Mouse (Mus musculus) gastrocnemius, adult 2 months (tissue): ENCODE measurements at regions not wholly inside any gene's neighbourhood (a gene's known extent, or its start where the extent isn't known, plus 50 kb on each side); places are given as distances from the start of the nearest gene placed in this dataset.

Experiments used
- DNase-seq: peaks from one replicate; pipeline ENCODE4 v3.0.0; 2022
- H3K27ac ChIP-seq: fragments of 200-600 bp; 2 replicates; pipeline ENCODE4 v1.8.1; 2022; ENCODE audit warnings: mild to moderate bottlenecking
- H3K4me3 ChIP-seq: fragments of 200-600 bp; 2 replicates; pipeline ENCODE4 v1.8.1; 2022; ENCODE audit warnings: mild to moderate bottlenecking, moderate library complexity
- CTCF ChIP-seq: fragments of 200-600 bp; IDR thresholded peaks from 2 replicates; pipeline ENCODE4 v1.8.1; 2022; ENCODE audit warnings: antibody characterized with exemption, mild to moderate bottlenecking, moderate library complexity
- intact Hi-C: fragments of 180-260 bp; cut with DNase I; formaldehyde crosslinking; loops from one replicate; pipeline ENCODE4 v1.15.1; 2025

DNA sequence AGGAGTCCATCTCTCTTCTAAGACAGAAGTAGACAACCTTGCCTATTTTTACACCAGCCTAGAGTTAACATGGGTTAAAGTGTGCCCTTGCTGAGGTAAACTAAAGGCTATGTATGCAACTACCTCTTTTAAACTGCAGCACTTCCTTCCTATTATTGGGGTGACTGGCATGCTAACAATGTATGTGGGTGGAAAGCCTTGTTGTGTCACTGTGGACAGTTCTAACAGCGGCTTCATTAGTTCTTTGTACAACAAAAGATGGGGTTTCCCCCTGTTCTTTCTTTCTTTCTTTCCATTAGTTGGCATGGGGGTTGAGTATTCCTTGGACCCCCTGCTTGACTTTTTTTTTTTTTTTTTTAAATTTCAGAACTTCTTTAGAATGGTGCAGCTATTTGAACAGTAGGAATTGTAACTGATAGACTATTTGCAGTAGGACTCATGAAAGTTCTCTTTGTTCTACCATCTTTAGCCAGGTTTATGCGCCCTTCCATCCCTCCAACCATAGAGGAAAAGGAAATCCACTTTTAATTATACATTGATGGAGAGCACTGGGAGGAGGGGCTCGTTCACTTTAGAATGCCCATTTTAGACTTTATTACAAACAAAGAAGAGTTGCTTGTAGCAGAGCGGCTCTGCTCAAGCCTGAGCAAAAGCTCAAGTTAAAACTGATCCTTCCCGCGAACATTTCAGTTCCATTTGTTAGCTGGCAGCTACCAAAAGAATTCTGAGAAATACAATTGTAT, 523.9 kb upstream of the Zic4 start:
- intact Hi-C loops: no loop called here
- Histone ChIP-seq H3K27ac (no peak overlapping the region), H3K4me3 (no peak overlapping the region)
- no peak for TF ChIP-seq CTCF
- no peak for DNase-seq

DNA sequence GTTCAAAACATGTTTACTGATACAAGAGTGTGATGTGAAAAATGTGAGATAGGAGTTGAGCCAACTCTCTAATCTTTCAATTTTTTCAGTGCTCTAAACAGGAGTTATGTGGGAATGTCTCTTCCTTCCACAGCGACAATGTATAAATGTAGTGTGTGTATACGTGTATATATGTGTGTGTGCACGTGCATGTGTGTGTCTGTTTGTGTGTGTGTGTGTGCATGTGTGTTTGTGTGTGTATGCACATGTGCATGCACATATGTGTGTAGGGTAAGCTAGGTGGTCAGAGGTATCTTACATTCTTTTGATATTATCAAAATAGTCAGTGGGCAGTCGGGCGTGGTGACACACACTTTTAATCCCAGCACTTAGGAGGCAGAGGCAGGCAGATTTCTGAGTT, 511.2 kb upstream of the Zic4 start:
- TF ChIP-seq CTCF: no peak
- intact Hi-C loops: no loop called here
- DNase-seq: no peak
- H3K4me3 ChIP-seq: no peak overlapping the region
- no peak overlapping the region for H3K27ac ChIP-seq

DNA sequence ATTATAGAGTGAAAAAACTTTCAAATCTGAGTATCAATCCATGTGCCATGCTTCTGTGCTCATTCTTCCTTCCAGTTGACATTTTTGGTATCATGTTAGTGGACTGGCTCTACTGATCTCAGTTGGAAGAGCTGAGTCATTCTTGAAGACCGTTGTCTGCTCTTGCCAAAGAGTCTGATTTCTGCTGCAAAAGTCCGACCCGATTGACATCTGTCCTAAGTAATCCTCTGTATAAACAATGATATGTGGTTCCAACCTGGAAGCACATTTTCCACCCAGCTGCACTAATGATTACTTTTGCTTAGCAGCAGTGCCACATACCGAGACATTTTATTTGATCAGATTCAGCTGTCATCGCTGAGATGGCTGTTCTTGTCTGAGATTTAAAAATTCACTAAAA, 490.6 kb upstream of the Zic4 start:
- intact Hi-C loops: no loop called here
- no peak for DNase-seq
- no peak overlapping the region for H3K4me3 ChIP-seq
- no peak for TF ChIP-seq CTCF
- H3K27ac ChIP-seq: no peak overlapping the region

DNA sequence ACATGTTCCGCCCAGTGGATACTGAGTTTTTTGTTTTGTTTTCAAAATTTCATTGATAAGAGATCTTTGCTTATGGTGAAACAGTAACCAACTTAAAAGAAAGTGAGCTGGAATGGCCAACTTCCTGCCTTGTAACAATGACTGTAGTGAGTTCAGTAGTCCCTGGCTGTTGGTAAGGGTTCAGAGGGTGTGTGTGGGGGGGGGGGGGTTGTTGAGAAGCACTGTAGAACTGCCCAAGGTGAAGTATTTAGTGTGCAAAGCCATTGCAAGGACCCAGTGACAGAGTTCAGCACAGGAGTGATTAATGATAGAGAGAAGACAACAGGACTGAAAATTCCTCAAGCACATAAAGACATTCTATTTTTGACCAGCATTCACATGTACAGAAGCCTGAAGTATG, 477.7 kb upstream of the Zic4 start:
- TF ChIP-seq CTCF: no peak
- Histone ChIP-seq H3K4me3 (no peak overlapping the region), H3K27ac (no peak overlapping the region)
- DNase-seq: no peak
- intact Hi-C loops: no loop called here

DNA sequence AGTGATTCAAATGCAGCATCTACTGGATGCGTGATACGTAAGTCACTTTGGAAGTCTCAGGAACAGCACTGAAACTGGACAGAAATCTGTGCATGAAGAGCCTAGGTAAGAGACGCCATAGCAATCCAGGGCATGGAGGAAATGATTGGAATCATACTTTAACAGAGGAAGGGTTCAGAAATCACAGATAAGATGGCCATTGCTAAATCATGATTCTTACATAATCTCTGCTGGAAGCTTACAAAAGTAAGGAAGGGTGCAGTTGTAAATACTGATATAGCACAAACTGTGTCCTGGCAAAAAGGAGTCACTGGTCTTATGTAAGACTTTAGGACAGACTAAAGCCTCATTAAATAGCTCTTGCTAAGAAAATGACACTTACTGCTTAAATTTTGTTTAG, 474.8 kb upstream of the Zic4 start:
- no peak for DNase-seq

DNA sequence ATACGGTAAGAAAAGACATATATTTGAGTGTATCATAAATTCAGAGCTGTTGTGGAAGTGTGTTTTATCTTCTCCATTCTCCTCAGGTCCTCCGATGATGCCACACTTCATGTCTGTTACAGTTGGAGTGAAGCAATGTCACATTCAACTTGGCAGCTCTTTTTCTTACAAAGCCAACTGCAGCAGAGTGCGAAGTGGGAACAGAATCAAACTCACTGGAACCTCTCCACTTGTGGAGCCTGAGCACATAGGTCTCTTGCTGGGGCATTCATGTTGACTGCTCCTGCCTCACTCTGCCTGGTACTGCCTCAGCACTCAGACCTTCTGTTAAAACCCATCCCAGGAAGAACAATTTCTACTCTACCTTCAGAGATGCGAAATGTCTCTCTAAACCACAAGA, 471.4 kb upstream of the Zic4 start:
- H3K4me3 ChIP-seq: no peak overlapping the region
- intact Hi-C loops: no loop called here
- TF ChIP-seq CTCF: no peak
- no peak for DNase-seq
- H3K27ac ChIP-seq: no peak overlapping the region

More for the DNA sequence above, 474.8 kb upstream of the Zic4 start:
- intact Hi-C loops: no loop called here
- Histone ChIP-seq H3K27ac (no peak overlapping the region), H3K4me3 (no peak overlapping the region)
- no peak for TF ChIP-seq CTCF

DNA sequence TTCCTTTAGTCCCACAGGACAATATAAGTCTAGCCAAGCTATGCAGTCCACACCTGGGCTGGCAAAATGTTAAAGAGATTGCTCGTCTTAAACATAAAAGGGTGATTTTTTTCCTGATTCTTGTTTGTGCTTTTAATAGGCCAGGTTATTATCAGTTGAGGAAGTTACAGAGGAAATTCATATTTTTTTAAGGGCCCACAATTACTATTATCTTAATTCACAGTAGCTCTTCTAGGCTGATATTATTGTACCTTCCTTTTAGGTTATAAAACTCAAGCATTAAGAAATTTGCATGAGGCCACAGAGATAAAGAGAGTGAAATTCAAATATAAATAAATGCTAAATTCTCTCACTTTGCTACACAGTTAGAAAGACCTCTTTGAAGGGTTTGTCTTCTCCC, 469.4 kb upstream of the Zic4 start:
- DNase-seq: no peak
- Histone ChIP-seq H3K27ac (no peak overlapping the region), H3K4me3 (no peak overlapping the region)
- intact Hi-C loops: no loop called here
- no peak for TF ChIP-seq CTCF

DNA sequence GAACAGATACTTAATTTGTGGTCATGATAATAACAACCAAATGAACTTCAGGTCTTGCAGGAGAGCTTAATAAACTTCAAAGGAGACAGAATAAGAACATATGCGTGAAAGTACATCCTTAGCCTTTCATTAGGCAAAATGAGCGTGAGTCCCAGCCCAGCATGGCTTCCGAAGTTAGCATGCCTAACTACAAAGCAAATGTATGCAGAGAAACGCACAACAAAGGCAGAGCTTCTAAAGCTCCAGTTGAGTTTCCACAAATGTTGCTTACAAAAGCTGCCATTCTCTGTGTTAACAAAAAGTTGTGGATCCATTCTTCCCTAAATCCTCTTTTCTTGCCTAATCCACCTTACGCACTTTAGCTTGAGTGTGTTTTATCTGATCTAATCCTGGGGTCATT, 458.7 kb upstream of the Zic4 start:
- DNase-seq: no peak
- intact Hi-C loops: no loop called here
- H3K4me3 ChIP-seq: no peak overlapping the region
- H3K27ac ChIP-seq: no peak overlapping the region
- no peak for TF ChIP-seq CTCF

DNA sequence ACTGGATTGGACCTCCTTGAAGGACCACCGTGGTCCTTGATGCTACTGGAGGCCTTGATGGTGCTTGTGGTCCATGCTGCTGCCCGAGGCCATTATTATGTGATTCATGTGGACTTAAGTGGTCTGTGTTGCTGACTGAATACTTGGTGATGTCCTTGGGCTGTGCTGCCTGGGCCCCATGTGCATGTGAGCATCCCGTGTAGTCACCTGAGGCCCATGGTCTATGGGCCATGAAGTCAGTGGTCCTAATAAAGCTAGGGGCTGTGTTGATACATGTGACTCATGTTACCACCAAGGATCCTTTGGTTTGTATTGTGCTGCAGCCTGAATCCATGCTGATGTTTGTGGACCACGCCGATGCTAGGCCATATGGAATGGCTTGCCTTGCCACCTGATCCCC, 456.1 kb upstream of the Zic4 start:
- intact Hi-C loops: no loop called here
- no peak for DNase-seq

DNA sequence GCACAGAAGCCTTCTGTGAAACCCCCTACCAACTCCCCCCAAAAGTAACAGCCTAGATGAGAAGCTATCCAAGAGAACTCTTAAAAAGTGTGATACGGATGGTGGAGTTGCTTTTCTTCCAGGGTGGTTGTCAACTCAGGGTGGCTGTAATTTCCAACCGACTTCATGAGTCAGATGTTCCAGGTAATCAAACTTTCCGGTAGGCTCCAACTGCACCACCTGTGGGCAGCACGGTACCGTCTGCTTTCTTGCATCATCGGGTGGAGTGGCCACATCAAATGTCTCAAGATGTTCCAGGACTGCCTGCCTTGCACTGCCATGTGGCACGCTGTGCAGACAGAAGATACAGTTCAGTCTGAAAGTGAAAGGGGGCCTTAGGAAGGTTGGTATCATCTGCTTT, 455.5 kb upstream of the Zic4 start:
- no peak overlapping the region for H3K27ac ChIP-seq
- intact Hi-C loops: no loop called here
- TF ChIP-seq CTCF: no peak
- DNase-seq: no peak
- H3K4me3 ChIP-seq: no peak overlapping the region

More for the DNA sequence above, 456.1 kb upstream of the Zic4 start:
- TF ChIP-seq CTCF: no peak
- H3K4me3 ChIP-seq: no peak overlapping the region
- no peak overlapping the region for H3K27ac ChIP-seq

DNA sequence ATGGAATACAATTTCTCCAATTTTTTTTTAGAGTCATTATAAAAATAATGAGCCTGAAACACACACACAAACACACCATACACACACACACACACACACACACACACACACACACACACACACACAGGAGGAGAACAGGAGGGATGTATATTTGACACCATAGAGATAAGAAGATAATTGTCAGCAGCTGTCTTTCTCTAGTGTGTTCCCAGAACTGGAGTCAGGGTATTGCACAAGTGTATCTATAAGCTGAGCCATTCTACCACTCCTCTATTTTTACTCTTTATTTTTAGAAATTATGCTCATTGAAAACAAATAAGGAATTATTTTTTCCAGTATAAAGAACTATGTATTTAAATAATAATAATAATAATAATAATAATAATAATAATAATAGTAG, 407.6 kb upstream of the Zic4 start:
- TF ChIP-seq CTCF: no peak
- intact Hi-C loops: no loop called here
- no peak for DNase-seq
- H3K27ac ChIP-seq: no peak overlapping the region
- H3K4me3 ChIP-seq: no peak overlapping the region

DNA sequence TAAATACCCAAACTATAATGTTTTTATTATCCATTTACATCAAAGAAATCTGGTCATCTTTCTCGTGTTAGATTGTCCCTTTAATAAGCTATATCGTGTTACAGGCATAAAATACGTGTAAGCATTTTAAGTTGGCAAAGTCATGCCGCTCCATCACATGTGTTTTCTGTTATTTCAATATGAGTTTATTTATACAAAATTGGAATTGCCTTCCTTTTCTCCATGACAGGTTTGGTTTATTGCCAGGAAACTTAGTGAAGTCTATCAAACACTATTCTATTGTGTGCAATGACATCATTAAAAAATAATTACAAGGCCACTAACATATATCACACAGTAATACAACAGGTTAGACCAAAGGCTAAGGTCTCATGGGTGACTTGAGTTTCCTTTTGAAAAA, 400.8 kb upstream of the Zic4 start:
- no peak for TF ChIP-seq CTCF
- DNase-seq: no peak
- H3K4me3 ChIP-seq: no peak overlapping the region
- intact Hi-C loops: no loop called here
- H3K27ac ChIP-seq: no peak overlapping the region

DNA sequence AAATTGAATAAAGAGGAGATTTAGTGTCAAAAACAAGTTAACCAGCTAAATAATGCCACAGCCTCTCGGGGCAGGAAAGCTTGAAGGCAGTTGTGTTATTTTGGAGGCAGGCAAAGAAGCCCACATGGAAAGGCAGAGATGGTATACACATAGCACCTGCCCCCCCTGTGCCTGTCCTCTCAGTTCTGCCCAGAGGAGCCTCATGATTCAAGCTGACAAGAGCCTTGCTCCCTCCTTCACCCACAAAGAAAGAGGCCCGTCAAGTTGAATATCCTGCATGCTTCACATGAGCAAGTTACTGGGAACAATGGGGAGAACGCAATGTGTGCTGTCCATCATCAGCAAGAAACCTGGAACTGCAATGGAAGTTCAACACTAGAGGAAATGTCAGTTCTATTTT, 398.2 kb upstream of the Zic4 start:
- DNase-seq: no peak
- no peak for TF ChIP-seq CTCF
- Histone ChIP-seq H3K4me3 (no peak overlapping the region), H3K27ac (no peak overlapping the region)
- intact Hi-C loops: no loop called here

DNA sequence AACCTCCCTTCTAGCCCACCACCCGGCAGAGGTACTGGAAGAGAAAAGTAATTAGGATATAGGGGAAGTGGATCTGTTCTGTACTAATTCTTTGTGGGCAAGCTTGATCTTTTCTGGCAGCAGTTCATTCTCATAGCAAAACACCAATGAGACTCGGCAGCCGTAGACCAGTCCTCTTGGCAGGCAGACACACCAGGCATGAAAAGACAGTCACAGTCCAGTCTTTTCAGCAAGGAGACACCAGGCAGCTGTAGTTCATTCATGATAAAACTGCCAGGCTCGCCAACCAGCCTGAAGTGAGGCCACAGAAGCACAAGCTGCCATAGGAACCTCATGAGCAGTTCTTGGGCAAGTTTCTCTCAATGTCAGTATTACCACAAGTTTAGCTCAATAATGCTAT, 383.5 kb upstream of the Zic4 start:
- no peak for TF ChIP-seq CTCF
- H3K27ac ChIP-seq: no peak overlapping the region
- intact Hi-C loops: no loop called here
- no peak overlapping the region for H3K4me3 ChIP-seq
- no peak for DNase-seq
